Mouse (Mus musculus): ENCODE data around the gene Tst. TPM values are rescaled to one million over a fixed set of nuclear protein-coding genes. Genes with fewer than 3 reads are reported as not detected.

Tst gene
- polyA plus RNA-seq, 1 experiment = 161 TPM

DNA sequence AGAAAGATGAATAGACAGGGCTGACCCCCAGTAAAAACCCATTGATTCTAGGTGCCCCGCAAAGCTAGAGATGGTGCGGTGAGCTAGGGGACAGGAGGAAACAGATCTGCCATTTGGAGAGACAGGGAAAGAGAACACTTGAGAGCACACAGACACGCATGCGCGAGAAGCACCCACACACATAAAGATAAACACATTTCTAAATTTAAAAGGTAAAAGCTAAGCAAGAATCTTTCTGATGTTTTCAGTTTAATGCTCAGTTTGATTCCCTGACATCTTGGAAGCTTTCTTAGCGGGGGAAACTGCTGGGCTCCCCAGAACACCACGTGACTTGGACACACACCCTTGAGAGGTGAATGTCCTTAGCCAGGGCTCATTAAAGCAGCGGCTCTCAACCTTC, 38.8 kb downstream of the Tst start:
- H3K27ac ChIP-seq (ENCODE audit: insufficient read depth, low read depth, low read length) = no peak overlapping the region
- no peak overlapping the region for H3K4me3 ChIP-seq (ENCODE audit: insufficient read depth, low read depth, low read length)
- H3K27me3 ChIP-seq (replicated peaks; ENCODE audit: control insufficient read depth, insufficient read depth, low read length) = no peaks in the 10 kb centered on the region
- H3K36me3 ChIP-seq (ENCODE audit: control insufficient read depth, insufficient read depth, low read length) = no peaks in the 10 kb centered on the region
- WGBS = 72% methylated on average over 8 of the region's 8 CpGs
- DNase-seq = no peak
- TF ChIP-seq CTCF (conservative IDR thresholded peaks at IDR 0.05; ENCODE audit: insufficient read depth, insufficient read length, low read depth, low read length) = no peak
- no peaks in the 10 kb centered on the region for H3K4me1 ChIP-seq (ENCODE audit: control insufficient read depth, insufficient read depth, low read length)

DNA sequence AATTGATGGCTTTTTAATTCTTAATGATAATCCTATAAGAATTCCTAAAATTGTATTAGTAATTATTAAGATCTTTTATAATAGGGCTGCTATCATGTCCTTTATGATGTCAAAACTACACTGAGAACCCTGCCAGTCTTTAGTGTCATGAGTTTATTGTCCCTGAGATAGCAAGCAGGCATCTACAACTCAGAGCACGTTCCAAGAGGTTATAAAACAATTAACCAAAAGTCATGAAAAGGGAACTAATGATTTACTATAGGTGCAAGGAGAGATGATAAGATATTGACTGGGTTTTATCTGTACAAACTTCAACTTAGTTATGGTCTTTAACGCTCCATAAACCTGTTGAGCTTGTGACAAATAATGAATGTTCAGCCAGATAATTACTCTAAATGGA, 39.8 kb downstream of the Tst start:
- Histone ChIP-seq H3K4me3 (ENCODE audit: insufficient read depth, low read depth, low read length) (no peak overlapping the region), H3K36me3 (ENCODE audit: control insufficient read depth, insufficient read depth, low read length) (no peaks in the 10 kb centered on the region), H3K27ac (ENCODE audit: insufficient read depth, low read depth, low read length) (no peak overlapping the region), H3K27me3 (replicated peaks; ENCODE audit: control insufficient read depth, insufficient read depth, low read length) (no peaks in the 10 kb centered on the region), H3K4me1 (ENCODE audit: control insufficient read depth, insufficient read depth, low read length) (no peaks in the 10 kb centered on the region)
- no peak for TF ChIP-seq CTCF (conservative IDR thresholded peaks at IDR 0.05; ENCODE audit: insufficient read depth, insufficient read length, low read depth, low read length)
- TF ChIP-seq POLR2A (IDR thresholded peaks at IDR 0.05; ENCODE audit: low read depth, low read length) = no peak
- WGBS = 49% methylated on average over 2 of the region's 2 CpGs
- no peak for DNase-seq

DNA sequence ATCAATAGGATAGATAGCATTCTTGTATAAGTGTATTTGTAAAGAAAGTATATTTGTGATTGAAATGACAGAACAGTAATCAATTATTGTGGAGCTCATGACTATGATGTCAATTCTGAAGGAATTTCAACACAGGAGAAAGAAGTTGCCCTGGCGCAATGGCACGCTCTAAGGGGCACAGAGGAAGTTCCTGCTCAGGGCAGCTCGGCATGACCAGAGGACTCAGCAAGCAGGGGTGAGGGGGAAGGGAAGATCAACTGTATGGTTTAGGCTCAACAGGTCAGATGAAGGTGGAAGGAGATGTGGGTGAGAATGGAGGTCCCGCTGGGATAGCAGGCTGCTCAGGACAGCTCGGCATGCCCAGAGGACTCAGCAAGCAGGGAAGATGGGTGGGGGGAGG, 50.2 kb downstream of the Tst start:
- no peak overlapping the region for H3K4me3 ChIP-seq (ENCODE audit: insufficient read depth, low read depth, low read length)
- no peaks in the 10 kb centered on the region for H3K4me1 ChIP-seq (ENCODE audit: control insufficient read depth, insufficient read depth, low read length)
- no peaks in the 10 kb centered on the region for H3K36me3 ChIP-seq (ENCODE audit: control insufficient read depth, insufficient read depth, low read length)
- 70% methylated on average over 5 of the region's 5 CpGs for WGBS
- DNase-seq = no peak
- TF ChIP-seq CTCF (conservative IDR thresholded peaks at IDR 0.05; ENCODE audit: insufficient read depth, insufficient read length, low read depth, low read length) (no peak), POLR2A (IDR thresholded peaks at IDR 0.05; ENCODE audit: low read depth, low read length) (no peak)
- H3K27ac ChIP-seq (ENCODE audit: insufficient read depth, low read depth, low read length) = no peak overlapping the region
- no peaks in the 10 kb centered on the region for H3K27me3 ChIP-seq (replicated peaks; ENCODE audit: control insufficient read depth, insufficient read depth, low read length)

GRCm38 (mm10) chr15:78354958-78355357, 50.7 kb downstream of the Tst start:
- Histone ChIP-seq H3K27ac (ENCODE audit: insufficient read depth, low read depth, low read length) (no peak overlapping the region), H3K27me3 (replicated peaks; ENCODE audit: control insufficient read depth, insufficient read depth, low read length) (no peaks in the 10 kb centered on the region), H3K4me3 (ENCODE audit: insufficient read depth, low read depth, low read length) (no peak overlapping the region), H3K36me3 (ENCODE audit: control insufficient read depth, insufficient read depth, low read length) (no peaks in the 10 kb centered on the region), H3K4me1 (ENCODE audit: control insufficient read depth, insufficient read depth, low read length) (no peaks in the 10 kb centered on the region)
- WGBS = 0% methylated on average over 1 of the region's 1 CpGs
- TF ChIP-seq POLR2A (IDR thresholded peaks at IDR 0.05; ENCODE audit: low read depth, low read length) = no peak
- TF ChIP-seq CTCF (conservative IDR thresholded peaks at IDR 0.05; ENCODE audit: insufficient read depth, insufficient read length, low read depth, low read length) = peak; percentile 69
- DNase-seq = peak; percentile 54

GRCm38 (mm10) chr15:78351586-78352165, 54.0 kb downstream of the Tst start:
- Histone ChIP-seq H3K36me3 (ENCODE audit: control insufficient read depth, insufficient read depth, low read length) (no peaks in the 10 kb centered on the region), H3K4me3 (ENCODE audit: insufficient read depth, low read depth, low read length) (no peak overlapping the region), H3K27ac (ENCODE audit: insufficient read depth, low read depth, low read length) (no peak overlapping the region), H3K4me1 (ENCODE audit: control insufficient read depth, insufficient read depth, low read length) (no peaks in the 10 kb centered on the region), H3K27me3 (replicated peaks; ENCODE audit: control insufficient read depth, insufficient read depth, low read length) (no peaks in the 10 kb centered on the region)
- peak; percentile 9 for DNase-seq
- TF ChIP-seq CTCF (conservative IDR thresholded peaks at IDR 0.05; ENCODE audit: insufficient read depth, insufficient read length, low read depth, low read length) = no peak
- no peak for TF ChIP-seq POLR2A (IDR thresholded peaks at IDR 0.05; ENCODE audit: low read depth, low read length)
- 52% methylated on average over 3 of the region's 3 CpGs for whole genome bisulfite sequencing

Other genes with a start within 250 kb of the Tst start
- 46.2 and 64.2 TPM in 2 replicates for gene Ift27, start 231.8 kb downstream of the Tst start, polyA plus RNA-seq (2012; rRNA removed)
- gene Pvalb, start 199.5 kb downstream of the Tst start, polyA plus RNA-seq (2012; rRNA removed) = 16.8 and 53.3 TPM in 2 replicates
- 2.9 and 4.8 TPM in 2 replicates for gene Ncf4, start 161.1 kb downstream of the Tst start, polyA plus RNA-seq (2012; rRNA removed)
- gene Csf2rb2, start 100.2 kb downstream of the Tst start, polyA plus RNA-seq (2012; rRNA removed) = 1.4 and 7.1 TPM in 2 replicates
- gene Csf2rb, start 80.2 kb downstream of the Tst start, polyA plus RNA-seq (2012; rRNA removed) = 3.0 and 7.3 TPM in 2 replicates
- 0.41 and 0.48 TPM in 2 replicates for gene Tex33, start 10.0 kb downstream of the Tst start, polyA plus RNA-seq (2012; rRNA removed)
- gene Mpst, start 509 bp upstream of the Tst start, polyA plus RNA-seq (2012; rRNA removed) = 270 and 419 TPM in 2 replicates
- gene Kctd17, start 22.7 kb upstream of the Tst start, polyA plus RNA-seq (2012; rRNA removed) = 163 and 184 TPM in 2 replicates
- gene Tmprss6, start 62.7 kb upstream of the Tst start, polyA plus RNA-seq (2012; rRNA removed) = 2.7 and 5.7 TPM in 2 replicates
- 2.2 and 6.3 TPM in 2 replicates for gene Il2rb, start 89.4 kb upstream of the Tst start, polyA plus RNA-seq (2012; rRNA removed)
- gene C1qtnf6, start 125.5 kb upstream of the Tst start, polyA plus RNA-seq (2012; rRNA removed) = 14.3 and 17.0 TPM in 2 replicates
- 0.17 and 0.29 TPM in 2 replicates for gene Sstr3, start 138.8 kb upstream of the Tst start, polyA plus RNA-seq (2012; rRNA removed)
- 32.3 and 117 TPM in 2 replicates for gene Rac2, start 166.9 kb upstream of the Tst start, polyA plus RNA-seq (2012; rRNA removed)
- 10.6 and 12.1 TPM in 2 replicates for gene Cyth4, start 191.1 kb upstream of the Tst start, polyA plus RNA-seq (2012; rRNA removed)

All from kidney, adult 2 months (tissue).